Mouse (Mus musculus): ENCODE results near the gene Pcnp.

Gene Pcnp

DNA sequence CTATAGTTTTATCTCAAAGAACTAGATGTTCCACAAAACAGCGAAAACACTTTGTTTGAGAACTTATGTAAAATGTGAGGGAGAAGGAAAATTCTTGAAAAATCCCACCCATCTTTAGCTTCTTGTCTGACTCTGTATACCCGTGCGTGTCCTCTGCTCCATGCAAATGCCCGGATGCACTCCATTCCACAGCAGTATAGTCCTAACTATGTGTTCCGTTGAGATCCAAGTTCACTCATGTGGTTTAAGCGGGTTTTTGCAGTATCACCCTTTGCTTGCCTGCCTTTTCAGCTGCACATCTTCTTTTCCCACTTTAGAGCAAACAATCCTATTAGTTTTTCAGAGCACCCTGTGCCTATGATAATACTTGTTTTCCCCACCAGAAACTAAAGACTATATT, 7.0 kb upstream of the Pcnp start:
- DNase-seq (ENCODE audit: low spot score in 2 of 2): no peak

DNA sequence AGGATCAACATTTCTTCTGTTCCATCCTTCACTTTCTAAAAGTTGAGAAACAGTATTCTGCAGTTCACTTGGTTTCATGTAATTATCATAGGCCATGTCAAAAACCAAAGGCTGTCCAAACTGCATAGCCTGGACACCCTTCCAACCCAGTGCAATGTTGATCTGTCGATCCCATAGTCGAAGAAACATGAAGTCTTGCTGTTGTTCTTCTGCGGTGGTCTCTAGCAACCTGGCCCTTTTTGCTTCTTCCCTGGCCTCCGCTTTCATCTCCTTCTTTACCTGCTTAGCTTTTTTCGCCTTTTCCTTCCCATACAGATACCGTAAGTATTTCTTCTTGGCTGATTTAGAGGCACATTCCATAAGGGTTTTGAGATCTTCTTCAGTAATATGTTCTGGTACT, 5.0 kb upstream of the Pcnp start:
- DNase-seq (ENCODE audit: low spot score in 2 of 2): no peak

DNA sequence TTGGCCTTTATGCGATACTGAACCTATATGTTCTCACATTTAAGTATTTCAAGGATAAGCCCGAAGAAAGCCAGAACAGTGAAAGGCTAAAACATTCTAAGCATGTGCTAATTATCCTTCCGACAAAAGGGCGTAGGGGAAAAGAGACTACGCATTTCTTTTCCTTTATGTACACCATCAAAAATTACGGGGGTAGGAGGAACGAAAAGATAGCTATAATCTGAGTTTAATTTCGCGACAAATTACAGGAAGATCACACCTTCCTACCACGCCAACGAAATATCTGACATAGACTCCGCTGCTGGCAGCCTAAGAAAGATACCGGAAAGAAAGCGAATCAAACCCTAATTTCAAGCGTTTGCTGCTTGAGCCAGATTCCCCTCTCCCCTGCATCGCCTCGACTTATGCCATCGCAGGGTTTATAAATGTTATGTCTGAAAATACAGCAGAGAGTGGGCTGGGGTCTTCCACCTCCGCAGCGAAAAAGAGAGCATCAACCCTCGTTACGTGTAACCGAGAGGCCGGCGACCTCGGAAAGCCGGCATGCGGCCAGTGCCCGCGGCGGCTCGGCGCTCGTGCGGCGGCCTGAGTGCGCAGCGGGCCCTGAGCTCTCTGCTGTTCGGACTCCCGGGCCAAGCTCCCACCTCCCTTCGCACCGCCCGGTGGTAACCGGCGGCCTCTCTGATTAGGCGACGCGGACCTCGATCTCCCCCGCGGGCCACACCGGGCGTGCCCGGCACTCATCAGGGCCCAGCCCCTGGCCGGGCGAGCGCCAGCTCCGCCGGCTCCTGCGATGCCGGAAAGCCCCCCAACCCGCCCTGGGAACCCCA, 602 bp downstream of the Pcnp start:
- DNase-seq (ENCODE audit: low spot score in 2 of 2): no peak

DNA sequence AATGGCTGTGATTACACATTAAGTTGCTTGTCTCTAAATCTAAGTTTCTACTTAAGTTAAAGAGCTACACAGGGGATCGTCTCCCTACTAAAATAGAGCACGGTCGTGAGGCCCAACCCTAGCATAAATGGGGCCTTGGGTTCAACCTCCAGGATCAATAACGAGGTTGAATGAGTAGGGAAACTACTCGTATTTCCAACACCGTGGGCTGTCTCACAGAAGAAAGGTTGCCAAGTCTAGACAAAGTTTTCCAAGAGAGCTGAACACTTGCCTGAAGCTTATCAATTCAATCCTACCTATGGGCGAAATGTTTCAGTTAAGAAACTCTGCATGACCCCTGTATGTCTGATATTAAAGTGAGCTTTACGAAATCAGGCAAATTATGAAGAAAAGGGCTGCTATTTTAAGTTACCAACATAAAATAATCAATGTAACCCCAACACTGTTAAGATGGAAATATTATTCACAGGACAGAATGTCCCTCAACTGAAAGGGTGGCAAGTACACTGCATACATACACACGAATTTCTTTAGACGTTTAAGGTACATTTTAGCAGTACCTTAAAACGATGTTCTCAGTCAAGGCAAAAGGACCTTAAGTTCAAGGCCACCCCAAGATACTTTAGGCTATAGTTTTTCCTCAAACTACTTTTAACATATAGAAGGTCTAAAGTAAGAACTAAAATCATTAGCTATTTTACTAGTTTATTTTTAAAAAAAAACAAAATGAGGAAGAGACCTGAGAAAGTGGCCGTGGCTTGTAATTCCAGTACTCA, 1.5 kb downstream of the Pcnp start:
- no peak for DNase-seq (ENCODE audit: low spot score in 2 of 2)

DNA sequence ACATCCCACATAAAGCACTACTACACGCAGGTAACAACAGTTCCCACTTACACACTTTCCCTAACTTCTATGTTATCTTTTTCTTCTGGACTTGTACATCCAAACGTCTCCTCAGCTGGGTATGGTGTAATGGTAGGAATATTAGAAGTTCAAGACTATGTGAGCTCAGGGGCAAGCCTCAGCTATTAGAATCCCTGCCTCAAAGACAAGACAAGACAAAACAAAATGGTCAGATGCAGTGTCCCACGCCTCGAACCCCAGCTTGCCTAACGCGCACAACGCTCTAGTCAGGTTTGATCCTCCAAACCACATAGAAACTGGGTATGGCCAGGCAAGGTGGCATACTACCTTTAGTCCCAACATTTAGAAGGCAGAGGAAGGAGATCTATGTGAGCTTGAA, 9.9 kb downstream of the Pcnp start:
- DNase-seq (ENCODE audit: low spot score in 2 of 2): no peak

DNA sequence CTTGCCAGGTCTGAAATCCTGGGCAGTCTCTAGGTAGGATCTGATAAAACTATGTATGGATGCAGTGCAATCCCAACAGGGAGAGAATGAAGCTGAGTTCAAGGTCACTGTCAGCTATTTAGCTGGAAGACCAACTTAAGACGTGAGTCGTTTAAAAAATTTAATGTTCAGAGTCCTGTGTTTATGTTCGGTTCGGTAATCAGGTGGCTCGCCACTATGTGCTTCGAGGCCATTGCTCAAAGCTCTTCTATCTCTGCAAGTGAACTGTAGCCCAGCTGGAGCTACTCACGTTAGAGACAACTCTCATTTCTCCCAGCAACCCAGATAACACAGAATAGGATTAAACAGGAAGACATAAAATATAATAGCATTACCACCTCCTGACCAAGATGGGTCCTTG, 15.5 kb downstream of the Pcnp start:
- DNase-seq (ENCODE audit: low spot score in 2 of 2): no peak

DNA sequence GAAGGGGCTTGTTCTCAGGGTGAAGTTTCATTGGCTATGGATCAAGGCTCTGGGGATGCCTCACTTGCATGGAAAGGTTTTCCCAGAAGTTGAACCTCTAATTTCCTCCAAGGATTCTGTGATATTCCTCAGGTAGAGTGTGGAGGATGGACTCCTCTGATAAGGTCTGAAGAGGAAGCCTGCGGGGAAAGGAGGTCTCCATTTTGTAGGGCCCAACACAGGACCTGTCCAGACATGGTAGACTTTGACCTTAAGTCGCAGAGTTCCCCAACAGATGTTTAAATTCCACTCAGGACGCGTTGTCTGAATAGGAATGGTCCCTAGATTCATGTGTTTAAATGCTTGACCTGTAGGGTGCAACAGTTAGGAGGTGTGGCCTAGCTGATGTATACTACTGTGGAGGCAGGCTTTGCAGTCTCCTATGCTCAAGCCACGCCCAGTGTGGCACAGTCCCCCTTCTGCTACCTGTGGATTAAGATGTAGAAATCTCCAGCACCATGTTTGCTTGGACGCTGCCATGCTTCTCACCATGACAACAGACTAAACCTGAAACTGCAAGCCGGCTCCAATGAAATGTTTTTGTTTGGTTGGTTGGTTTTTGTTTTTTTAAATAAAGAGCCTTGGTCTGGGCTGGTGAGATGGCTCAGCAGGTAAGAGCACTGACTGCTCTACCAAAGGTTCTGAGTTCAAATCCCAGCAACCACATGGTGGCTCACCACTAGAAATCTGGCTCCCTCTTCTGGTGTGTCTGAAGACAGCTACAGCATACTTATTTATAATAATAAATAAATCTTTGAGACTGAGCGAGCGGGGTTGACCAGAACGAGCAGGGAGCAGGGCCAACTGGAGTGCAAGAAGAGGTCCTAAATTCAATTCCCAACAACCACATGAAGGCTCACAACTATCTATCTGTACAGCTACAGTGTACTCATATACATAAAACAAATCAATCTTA, 16.5 kb downstream of the Pcnp start:
- DNase-seq (ENCODE audit: low spot score in 2 of 2): no peak

DNA sequence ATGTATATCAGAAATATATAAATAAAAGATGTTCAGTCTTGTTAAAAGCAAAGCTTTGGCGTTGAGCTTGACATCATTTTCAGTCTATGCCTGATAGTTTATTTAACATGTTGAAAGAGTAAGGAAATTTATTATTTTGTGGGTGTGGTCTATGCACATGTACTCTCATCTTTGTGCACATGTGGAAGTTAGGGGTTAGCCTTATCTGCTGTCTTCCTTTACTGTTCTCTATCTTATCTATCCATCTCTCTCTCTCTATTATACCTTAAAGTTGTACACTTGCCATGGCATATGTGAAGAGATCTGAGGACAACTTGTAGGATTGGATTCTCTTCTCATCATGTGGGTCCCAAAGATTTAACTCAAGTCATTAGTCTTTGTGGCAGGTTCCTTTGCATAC, 20.7 kb downstream of the Pcnp start:
- no peak for DNase-seq (ENCODE audit: low spot score in 2 of 2)

DNA sequence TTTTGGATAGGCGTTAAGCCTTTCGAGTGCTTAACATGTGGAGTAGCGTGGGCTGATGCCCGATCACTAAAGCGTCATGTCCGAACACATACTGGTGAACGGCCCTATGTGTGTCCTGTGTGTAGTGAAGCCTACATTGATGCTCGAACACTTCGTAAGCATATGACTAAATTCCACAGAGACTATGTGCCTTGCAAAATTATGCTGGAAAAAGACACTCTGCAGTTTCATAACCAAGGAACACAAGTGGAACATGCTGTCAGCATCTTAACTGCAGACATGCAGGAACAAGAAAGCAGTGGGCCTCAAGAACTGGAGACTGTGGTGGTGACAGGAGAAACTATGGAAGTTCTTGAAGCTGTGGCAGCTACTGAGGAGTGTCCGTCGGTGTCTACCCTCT, 22.7 kb downstream of the Pcnp start:
- DNase-seq (ENCODE audit: low spot score in 2 of 2): no peak

DNA sequence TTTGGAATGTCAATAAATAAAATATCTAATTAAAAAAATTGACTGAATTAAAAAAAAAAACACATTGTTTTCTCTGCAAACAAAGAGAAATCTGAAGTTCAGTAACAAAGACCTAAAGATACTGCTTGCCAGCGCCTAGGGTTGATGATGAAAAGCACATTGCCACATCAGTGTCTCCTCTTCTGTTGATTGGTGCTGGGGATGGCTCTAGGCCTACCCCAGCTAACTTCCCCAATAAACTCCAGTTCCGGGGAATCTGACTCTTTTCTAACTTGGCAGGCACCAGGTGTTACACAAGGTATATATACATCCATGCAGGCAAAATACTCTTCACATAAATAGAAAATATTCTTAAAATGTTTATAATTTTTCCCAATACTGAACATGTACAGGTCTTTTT, 35.3 kb downstream of the Pcnp start:
- DNase-seq (ENCODE audit: low spot score in 2 of 2): no peak

DNA sequence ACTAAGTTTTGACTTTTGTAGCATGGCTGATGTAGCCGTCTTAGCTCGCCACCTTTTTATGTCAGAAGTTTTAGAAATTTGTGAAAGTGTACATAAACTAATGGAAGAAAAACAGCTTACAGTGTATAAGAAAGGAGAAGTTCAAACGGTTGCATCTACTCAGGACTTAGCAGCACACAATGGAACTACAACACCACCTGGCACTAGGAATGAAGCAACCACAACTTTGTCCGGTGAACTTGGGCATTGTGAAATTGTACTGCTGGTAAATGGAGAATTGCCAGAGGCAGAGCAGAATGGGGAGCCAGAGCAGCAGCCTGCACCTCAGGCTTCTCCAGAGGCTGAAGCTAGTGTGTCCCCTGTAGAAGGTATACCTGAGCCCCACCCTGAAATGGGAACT, 39.2 kb downstream of the Pcnp start:
- no peak for DNase-seq (ENCODE audit: low spot score in 2 of 2)

DNA sequence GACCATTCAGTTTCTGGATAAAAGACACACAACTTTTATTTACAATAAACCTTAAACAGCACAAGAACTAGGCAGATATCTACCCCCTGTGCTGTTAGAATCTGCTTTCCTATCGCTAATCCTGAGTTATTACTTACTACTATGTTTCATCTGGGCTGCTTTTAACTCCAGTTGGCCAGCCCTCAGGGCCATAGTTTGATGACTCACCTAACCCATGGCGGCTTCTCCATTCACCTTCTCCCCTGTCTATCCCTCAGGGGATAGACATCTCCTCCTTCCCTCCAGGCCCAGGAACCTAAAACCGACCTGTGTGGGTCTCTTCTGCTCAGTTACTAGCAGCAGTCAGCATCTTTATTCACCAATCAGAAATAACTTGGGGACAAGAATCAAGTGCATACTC, 43.5 kb downstream of the Pcnp start:
- no peak for DNase-seq (ENCODE audit: low spot score in 2 of 2)

DNA sequence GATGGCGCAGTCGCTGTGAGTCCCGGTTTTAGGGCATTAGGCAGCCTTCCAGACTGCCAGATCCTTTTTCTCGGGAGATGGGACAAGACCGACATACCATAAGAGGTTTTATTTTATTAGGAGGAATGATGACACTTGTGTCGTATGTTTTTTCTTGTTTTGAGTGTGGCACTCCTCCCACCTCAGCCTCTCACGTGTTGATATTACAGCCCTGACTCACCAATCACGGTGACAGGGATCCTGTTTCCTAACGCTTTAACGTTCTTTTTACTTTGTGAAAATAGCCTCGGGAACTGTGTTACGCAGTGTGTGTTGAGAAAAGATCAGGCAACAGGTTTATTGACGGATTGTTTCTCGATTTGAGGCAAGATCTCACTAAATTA, 54.6 kb downstream of the Pcnp start:
- peak in 1 of 2 experiments; percentile 55 for DNase-seq (ENCODE audit: low spot score in 2 of 2)

DNA sequence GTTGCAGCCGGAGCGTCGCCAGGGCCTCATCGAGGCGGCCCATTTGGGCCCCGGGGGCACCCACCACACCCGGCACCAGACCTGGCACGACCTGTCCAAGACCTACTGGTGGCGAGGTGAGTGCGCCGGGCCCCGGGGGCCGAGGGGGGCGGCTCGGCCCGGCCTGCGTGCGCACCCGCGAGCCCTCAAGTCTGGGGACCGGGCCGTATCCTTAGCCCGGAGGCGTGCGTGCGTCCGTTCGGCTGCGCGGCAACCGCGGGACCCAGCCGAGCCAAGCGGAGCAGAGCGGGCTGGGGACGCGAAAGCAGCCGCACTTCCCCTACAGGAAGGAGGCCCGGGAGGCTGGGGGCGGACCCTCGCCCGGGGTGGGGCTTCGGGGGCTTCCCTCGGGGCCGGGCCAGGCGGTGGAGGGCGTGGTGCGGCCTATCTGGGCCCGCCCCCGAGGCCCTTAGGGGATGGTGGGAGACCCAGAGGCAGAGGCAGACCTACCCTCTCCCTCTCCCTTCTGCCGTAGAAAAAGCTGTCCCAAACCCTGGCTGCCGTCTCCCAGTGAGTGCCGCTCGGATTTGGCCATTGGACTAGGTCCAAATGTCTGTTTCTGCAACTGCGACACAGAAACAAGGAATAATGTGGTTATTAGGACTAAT, 55.2 kb downstream of the Pcnp start:
- DNase-seq (ENCODE audit: low spot score in 2 of 2): peak; percentile 86 to 92

DNA sequence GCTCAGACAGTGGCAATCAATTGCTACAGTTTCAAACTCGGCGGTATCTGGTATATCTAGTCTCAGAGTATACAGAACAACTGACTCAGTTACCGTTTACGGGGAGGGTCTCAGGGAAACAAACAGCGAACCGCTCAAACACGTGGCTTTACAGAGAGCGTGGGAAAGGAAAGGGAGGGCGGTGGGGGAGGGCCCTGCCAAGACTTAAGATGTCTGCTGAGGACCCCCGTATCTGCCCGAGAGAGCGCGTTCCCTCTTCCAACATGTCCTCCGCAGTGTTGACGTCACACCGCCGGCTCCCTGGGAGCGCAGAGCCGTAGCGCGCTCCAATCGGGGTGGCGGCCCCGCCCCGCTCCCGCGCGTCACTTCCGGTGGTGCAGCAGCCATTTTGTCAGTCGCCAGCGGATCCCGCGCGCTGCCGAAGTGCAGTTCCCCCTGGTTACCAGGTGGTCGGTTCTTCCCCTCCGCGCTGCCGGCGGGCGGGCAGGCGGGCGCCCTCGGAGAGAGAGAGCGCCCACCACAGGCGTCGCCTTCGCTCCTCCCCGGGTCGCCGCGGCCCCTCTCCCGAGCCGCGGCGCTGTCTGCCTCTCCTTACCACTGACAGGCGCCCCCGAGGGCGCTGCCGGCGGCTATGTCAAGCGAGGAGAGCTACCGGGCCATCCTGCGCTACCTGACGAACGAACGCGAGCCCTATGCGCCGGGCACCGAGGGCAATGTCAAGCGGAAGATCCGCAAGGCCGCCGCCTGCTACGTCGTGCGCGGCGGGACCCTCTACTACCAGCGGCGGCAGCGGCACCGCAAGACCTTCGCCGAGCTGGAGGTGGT, 55.9 kb downstream of the Pcnp start, which contains the start of gene Zbtb11:
Gene Zbtb11 (plus strand): TSS at position 453 of the 825 bp plus-strand sequence.
- DNase-seq (ENCODE audit: low spot score in 2 of 2): peak; percentile 99

DNA sequence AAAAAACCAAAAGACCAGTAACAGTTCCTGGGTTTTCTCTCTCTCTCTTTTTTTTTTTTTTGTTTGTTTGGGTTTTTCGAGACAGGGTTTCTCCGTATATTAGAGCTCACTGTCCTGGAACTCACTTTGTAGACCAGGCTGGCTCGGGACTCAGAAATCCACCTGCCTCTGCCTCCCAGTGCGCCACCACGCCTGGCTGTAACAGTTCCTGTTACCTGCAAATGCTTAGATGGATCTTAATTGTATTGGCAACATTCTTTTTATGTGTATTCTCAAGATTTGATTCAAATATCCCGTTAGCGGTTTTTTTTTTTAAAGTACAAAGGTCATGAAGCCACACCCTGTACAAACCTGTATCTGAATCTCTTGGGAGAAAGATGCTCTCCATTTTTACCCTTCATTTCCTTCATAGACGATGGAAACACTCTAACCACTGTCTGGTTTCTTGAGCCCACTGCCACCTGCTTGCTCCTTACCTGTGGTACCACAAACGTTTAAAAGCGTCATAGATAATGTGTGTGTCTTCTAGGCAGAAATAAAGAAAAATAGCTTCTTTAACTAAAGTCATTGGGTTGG, 56.8 kb downstream of the Pcnp start:
- DNase-seq (ENCODE audit: low spot score in 2 of 2): no peak

DNA sequence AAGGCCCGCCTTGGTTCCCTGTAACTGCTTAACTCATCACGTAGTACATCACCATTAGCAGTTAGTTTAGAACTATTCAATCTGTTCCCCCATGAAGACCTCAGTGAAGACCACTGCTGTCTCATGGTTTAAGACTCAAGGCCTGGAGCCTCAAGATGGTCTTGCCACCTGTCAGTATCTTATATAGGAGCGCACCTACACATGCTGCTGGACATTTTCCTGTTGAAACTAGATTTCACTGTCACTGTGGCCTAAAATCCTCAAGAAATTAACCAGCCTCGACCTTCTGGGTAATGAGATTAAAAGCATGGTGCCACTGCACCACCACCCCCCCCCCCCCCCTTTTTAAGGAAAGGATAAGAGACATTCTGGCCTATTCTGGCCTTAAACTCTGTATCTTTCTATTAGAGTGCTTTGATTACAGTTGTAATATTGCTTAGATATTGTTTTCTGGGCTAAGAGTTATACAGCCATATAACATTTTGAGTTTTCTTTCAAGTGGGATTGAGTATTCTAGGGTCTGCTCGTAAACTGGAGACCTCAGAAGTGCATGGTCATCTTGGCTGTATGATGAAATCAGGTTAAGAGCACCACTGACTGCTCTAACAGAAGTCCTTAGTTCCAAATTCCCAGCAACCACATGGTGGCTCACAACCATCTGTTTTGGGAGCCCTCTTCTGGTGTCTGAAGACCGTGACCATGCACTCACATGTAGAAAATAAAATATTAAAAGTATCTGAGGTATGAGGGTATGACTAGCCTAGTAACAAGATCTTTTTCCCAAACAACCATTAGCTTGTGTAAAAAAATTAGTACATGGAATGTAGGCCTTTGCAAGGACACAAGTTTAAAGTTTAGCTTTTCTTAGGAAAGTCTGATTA, 57.6 kb downstream of the Pcnp start:
- no peak for DNase-seq (ENCODE audit: low spot score in 2 of 2)

DNA sequence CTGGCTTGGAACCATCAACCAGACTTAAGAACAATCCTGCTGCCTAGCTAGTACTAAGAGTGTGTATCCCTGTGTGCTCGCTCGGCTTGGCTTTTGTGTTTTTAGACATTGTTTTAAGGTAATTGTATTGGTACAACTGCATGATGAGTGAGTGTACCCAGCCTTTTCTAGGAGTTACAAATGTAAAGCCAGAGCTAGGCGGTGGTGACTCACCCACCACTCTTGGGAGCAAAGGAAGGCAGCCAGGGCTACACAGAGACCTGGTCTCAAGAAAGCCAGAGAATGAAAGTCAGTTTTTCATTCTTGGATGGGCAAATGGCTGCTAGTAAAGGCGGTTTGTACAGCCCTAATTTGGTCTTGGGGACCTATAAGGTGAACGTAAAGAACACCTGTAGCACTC, 59.1 kb downstream of the Pcnp start:
- DNase-seq (ENCODE audit: low spot score in 2 of 2): no peak

DNA sequence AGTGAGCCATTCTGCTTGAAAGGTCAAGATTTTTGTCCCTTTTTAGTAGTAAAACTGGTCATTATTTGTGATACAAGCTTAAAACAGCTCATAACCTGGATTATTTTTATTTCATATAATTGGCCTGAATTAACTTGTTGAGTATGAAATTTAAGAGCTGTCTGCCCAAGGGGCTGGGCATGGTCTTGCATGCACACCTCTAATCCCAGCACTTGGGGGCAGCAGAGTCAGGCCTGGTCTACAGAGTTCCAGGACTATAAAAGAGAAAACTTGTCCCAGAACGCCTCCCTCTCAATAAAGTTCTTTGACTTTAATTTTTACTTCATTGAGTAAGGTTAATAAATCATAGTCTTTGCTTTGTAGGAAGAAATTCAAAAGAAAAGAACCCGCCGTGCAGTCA, 60.4 kb downstream of the Pcnp start:
- no peak for DNase-seq (ENCODE audit: low spot score in 2 of 2)
